Mouse (Mus musculus) testis, adult 2 months (tissue): ENCODE results near the gene Fbxo27. TPM values are rescaled to one million over a fixed set of nuclear protein-coding genes. Genes with fewer than 3 reads are reported as not detected.
"Not testable (repeated sequence)": the region's sequence is repeated elsewhere in the genome, so short reads cannot be mapped to it uniquely, and the experiment has no call there.

Experiments used
- H3K27ac ChIP-seq: fragments of 200-500 bp; 2 replicates; pipeline ENCODE4 v1.5.1; 2012; ENCODE audit warnings: low read depth, low read length; ENCODE audit not compliant: control insufficient read depth, insufficient read depth
- H3K27me3 ChIP-seq: fragments of 200-500 bp; 2 replicates; pipeline ENCODE4 v1.6.1; 2012; ENCODE audit warnings: mild to moderate bottlenecking, low read length, moderate library complexity; ENCODE audit not compliant: control insufficient read depth, insufficient read depth
- H3K36me3 ChIP-seq: fragments of 200-500 bp; 2 replicates; pipeline ENCODE4 v1.6.1; 2012; ENCODE audit warnings: mild to moderate bottlenecking, low read length; ENCODE audit not compliant: control insufficient read depth, insufficient read depth
- H3K4me1 ChIP-seq: fragments of 200-500 bp; 2 replicates; pipeline ENCODE4 v1.6.1; 2012; ENCODE audit warnings: low read length; ENCODE audit not compliant: control insufficient read depth, insufficient read depth
- H3K4me3 ChIP-seq: fragments of 200-500 bp; 2 replicates; pipeline ENCODE4 v1.5.1; 2012; ENCODE audit warnings: low read depth, mild to moderate bottlenecking, low read length, moderate library complexity, mixed read lengths; ENCODE audit not compliant: control insufficient read depth
- CTCF ChIP-seq: fragments of 200-500 bp; IDR thresholded peaks from 2 replicates; pipeline ENCODE4 v1.5.1; 2012; ENCODE audit warnings: low read depth, mild to moderate bottlenecking, inconsistent platforms, low read length, moderate library complexity; ENCODE audit not compliant: control insufficient read depth, insufficient read depth, insufficient replicate concordance
- POLR2A ChIP-seq: fragments of 200-500 bp; IDR thresholded peaks from 2 replicates; pipeline ENCODE4 v1.6.1; 2012; ENCODE audit warnings: low read depth, mild to moderate bottlenecking, inconsistent platforms, low read length, moderate library complexity; ENCODE audit not compliant: control insufficient read depth
- polyA plus RNA-seq: library from polyadenylated mRNA; depleted of rRNA; stranded (reverse); fragments of >200 nt; gene quantifications from 2 replicates; pipeline ENCODE4 v1.2.3, GENCODE M21; 2012

Fbxo27 gene
- polyA plus RNA-seq, 1 experiment = 16.3 TPM

GRCm38 (mm10) chr7:28671172-28671571, 21.5 kb upstream of the Fbxo27 start:
- H3K27me3 ChIP-seq = no peaks in the 10 kb centered on the region
- peak overlapping the region; percentile 53 for H3K27ac ChIP-seq
- TF ChIP-seq CTCF (no peak), POLR2A (no peak)
- H3K4me1 ChIP-seq = peaks cover 3% of the 10 kb centered on the region
- H3K36me3 ChIP-seq = no peaks in the 10 kb centered on the region
- no peak overlapping the region for H3K4me3 ChIP-seq

DNA sequence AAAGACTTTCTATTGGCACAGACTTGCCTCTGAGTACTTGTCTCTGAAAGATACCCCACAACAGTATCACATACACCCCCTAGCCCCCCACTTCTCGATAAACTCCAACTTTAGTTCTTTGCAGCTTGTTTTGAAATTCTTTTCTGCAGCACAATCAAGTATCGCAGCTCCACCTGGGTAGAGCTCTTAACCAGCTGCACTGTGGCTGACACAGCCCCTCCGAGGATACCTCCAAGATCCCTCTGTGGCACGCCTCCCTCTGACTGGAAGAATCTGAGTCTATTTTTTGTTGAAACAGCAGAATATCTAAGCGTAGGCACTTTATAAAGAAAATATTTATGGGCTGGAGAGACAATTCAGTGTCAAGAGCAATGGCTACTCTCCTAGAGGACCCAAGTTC, 20.4 kb upstream of the Fbxo27 start:
- H3K36me3 ChIP-seq = no peaks in the 10 kb centered on the region
- H3K4me1 ChIP-seq = peaks cover 3% of the 10 kb centered on the region
- H3K27me3 ChIP-seq = no peaks in the 10 kb centered on the region
- no peak for TF ChIP-seq CTCF
- TF ChIP-seq POLR2A = no peak
- H3K4me3 ChIP-seq = no peak overlapping the region
- peak overlapping the region; percentile 32 for H3K27ac ChIP-seq

DNA sequence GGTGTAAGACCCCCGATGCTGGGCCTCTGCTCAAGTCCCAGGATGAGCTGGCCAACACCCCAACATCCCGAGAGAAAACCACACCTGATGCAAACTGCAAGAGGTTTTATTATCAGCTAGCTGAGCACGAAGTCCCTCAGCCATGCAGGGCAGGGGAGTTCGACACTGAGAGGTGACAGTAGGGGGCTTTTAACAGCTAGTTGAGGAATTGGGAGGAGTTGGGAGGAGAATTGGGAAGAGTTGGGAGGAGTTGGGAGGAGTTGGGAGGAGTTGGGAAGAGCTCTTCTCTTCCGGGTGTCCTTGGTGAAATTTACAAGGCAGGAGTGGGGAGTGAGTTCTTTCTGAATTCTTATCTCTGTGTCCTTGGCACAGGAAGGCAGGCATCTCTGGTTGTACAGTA, 19.9 kb upstream of the Fbxo27 start:
- not testable (repeated sequence) for H3K4me1 ChIP-seq
- H3K27ac ChIP-seq = peak overlapping the region; percentile 6; the same call in 1 of the 2 replicates

DNA sequence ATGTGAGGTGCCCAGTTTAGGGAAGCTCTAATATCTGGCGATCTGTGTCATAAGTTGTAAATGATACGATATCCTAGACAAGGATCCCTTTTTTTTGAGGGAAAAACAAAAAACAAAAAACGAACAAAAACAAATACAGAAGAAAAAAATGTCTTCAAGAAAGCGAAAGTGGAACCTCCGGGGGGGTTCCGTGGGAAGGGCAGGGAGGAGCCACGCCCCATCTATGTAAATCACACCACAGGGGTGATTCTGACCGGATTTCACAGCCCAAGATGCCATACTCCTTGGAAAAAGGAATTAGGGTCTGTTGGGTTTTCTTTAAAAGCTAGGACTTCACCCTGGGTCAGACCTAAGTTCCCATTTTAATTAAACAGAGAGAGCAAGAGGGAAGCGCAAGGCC, 17.7 kb upstream of the Fbxo27 start:
- Histone ChIP-seq H3K36me3 (no peaks in the 10 kb centered on the region), H3K4me1 (peaks cover 3% of the 10 kb centered on the region), H3K4me3 (no peak overlapping the region), H3K27ac (peak overlapping the region; percentile 68), H3K27me3 (no peaks in the 10 kb centered on the region)
- TF ChIP-seq POLR2A (no peak), CTCF (no peak)

More for the DNA sequence above, 19.9 kb upstream of the Fbxo27 start:
- not testable (repeated sequence) for H3K4me3 ChIP-seq, H3K36me3 ChIP-seq, H3K27me3 ChIP-seq

GRCm38 (mm10) chr7:28675746-28676145, 16.9 kb upstream of the Fbxo27 start:
- peaks cover 3% of the 10 kb centered on the region for H3K4me1 ChIP-seq
- H3K27ac ChIP-seq = no peak overlapping the region
- no peak overlapping the region for H3K4me3 ChIP-seq
- H3K27me3 ChIP-seq = no peaks in the 10 kb centered on the region
- TF ChIP-seq CTCF (peak; percentile 44; the same call in 1 of the 2 replicates), POLR2A (no peak)
- no peaks in the 10 kb centered on the region for H3K36me3 ChIP-seq

DNA sequence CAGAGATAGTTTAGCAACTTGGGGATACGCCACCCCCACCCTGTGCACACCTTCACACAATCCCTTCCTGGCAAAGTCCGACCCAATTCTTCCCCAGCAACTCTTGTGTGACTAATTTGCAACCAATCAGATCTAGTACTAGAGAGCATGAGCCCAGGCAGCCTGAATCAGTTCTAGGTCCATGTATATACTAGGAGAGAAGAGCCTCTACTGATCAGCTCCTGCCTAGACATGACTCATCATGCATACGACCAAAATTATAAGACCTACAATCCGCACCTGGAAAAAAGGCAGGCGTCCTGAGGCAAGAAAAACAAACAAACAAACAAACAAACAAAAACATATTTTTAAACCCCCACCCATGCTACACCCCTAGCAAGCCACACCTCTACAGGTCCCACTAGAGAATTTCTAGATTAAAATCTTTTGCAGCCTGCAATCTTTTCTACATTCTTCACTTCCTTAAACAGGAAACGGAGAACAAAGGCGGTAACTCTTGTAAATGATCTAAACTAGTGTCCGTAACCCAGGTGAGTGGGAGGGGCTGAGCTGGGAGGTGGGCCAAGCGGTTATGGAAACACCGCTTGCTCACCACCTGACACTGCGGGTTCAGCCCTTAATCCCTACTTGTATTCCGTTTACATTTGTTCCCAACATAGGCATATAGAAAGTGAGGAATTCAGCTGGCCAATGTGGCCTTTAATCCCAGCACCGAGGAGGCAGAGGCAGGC, 15.7 kb upstream of the Fbxo27 start:
- Histone ChIP-seq H3K36me3 (no peaks in the 10 kb centered on the region), H3K27me3 (no peaks in the 10 kb centered on the region), H3K4me3 (no peak overlapping the region), H3K27ac (peak overlapping the region; percentile 67; the same call in 1 of the 2 replicates), H3K4me1 (peaks cover 3% of the 10 kb centered on the region)
- TF ChIP-seq CTCF (no peak), POLR2A (no peak)

- Histone ChIP-seq H3K27ac (no peak overlapping the region), H3K36me3 (no peaks in the 10 kb centered on the region), H3K27me3 (no peaks in the 10 kb centered on the region), H3K4me1 (peaks cover 3% of the 10 kb centered on the region), H3K4me3 (no peak overlapping the region)
- TF ChIP-seq CTCF = no peak
Observed at GRCm38 (mm10) chr7:28677624-28678023, 15.0 kb upstream of the Fbxo27 start.

DNA sequence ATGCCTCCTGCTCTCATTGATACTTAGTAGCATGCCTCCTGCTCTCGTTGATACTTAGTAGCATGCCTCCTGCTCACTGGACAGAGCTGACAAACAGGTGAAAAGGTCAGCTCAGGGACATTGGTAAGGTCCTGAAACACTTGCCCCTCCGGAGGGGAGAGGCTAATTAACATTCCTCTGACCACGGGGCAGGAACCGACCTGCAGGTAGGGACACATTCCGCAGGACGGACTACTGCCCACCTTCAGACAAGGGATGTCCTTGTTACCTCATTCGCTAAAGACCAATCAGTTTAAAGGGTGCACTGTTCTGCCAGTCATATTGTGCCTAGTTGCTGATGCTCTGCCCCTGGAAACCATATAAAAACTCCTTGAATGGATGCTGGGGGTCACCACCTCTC, 1.6 kb upstream of the Fbxo27 start:
- TF ChIP-seq POLR2A = no peak
- TF ChIP-seq CTCF = no peak
- no peak overlapping the region for H3K4me3 ChIP-seq
- peaks cover 10% of the 10 kb centered on the region for H3K4me1 ChIP-seq
- H3K36me3 ChIP-seq = no peaks in the 10 kb centered on the region
- H3K27me3 ChIP-seq = no peaks in the 10 kb centered on the region
- no peak overlapping the region for H3K27ac ChIP-seq
